Mouse (Mus musculus) spleen, adult 2 months (tissue): ENCODE data around the gene Nckap5. TPM values are rescaled to one million over a fixed set of nuclear protein-coding genes. Genes with fewer than 3 reads are reported as not detected.

Experiments used
- DNase-seq, 2 experiments: peaks; one replicate each; pipeline versions ENCODE4 v3.0.0 to v3.0.0-alpha.2; 2012 to 2021; ENCODE audit warnings: low spot score in 2 of 2, low read depth in 1 of 2
- H3K27ac ChIP-seq: fragments of 200-500 bp; 2 replicates; pipeline ENCODE4 v1.5.1; 2012; ENCODE audit warnings: low read length, inconsistent platforms; ENCODE audit not compliant: insufficient read depth
- H3K27me3 ChIP-seq: fragments of 200-500 bp; 2 replicates; pipeline ENCODE4 v1.6.1; 2012; ENCODE audit warnings: mild to moderate bottlenecking, moderate library complexity, low read length, inconsistent platforms; ENCODE audit not compliant: control insufficient read depth, insufficient read depth
- H3K36me3 ChIP-seq: fragments of 200-500 bp; 2 replicates; pipeline ENCODE4 v1.6.1; 2012; ENCODE audit warnings: mild to moderate bottlenecking, low read length, inconsistent platforms; ENCODE audit not compliant: control insufficient read depth, insufficient read depth
- H3K4me1 ChIP-seq: fragments of 200-500 bp; 2 replicates; pipeline ENCODE4 v1.6.1; 2011; ENCODE audit warnings: inconsistent platforms; ENCODE audit not compliant: control insufficient read depth, insufficient read depth, insufficient read length
- H3K4me3 ChIP-seq: fragments of 200-500 bp; 2 replicates; pipeline ENCODE4 v1.5.1; 2011; ENCODE audit warnings: mild to moderate bottlenecking, inconsistent platforms; ENCODE audit not compliant: insufficient read depth, insufficient read length; ENCODE audit errors: extremely low read depth
- CTCF ChIP-seq: fragments of 200-500 bp; IDR thresholded peaks from 2 replicates; pipeline ENCODE4 v1.5.1; 2011; ENCODE audit warnings: mild to moderate bottlenecking, inconsistent platforms; ENCODE audit not compliant: insufficient read depth, insufficient read length, insufficient replicate concordance; ENCODE audit errors: extremely low read depth
- POLR2A ChIP-seq: fragments of 200-500 bp; IDR thresholded peaks from 2 replicates; pipeline ENCODE4 v1.6.1; 2011; ENCODE audit warnings: low read depth, low read length, inconsistent platforms
- WGBS: fragments of 180-500 bp; shearing (Covaris S2); methylation state at CpG from one replicate; pipeline ENCODE4 v1.1.7; 2018; 5-methylcytosine and 5-hydroxymethylcytosine counted together
- polyA plus RNA-seq: library from polyadenylated mRNA; depleted of rRNA; stranded (reverse); fragments of >200 nt; gene quantifications from 2 replicates; pipeline ENCODE4 v1.2.3, GENCODE M21; 2012

Nckap5 gene
- polyA plus RNA-seq, 1 experiment = 0.26 TPM

- WGBS = 70% methylated on average over 11 of the region's 11 CpGs
- H3K27ac ChIP-seq = no peak overlapping the region
- H3K4me1 ChIP-seq = no peaks in the 10 kb centered on the region
- no peaks in the 10 kb centered on the region for H3K36me3 ChIP-seq
- TF ChIP-seq POLR2A (no peak), CTCF (no peak)
- H3K27me3 ChIP-seq = no peaks in the 10 kb centered on the region
- no peak overlapping the region for H3K4me3 ChIP-seq
- no peak for DNase-seq
Observed at GRCm38 (mm10) chr1:126683621-126684445, 146.8 kb downstream of the Nckap5 start.

GRCm38 (mm10) chr1:126681773-126682172 lies 148.8 kb downstream of the Nckap5 start:
- Histone ChIP-seq H3K4me3 (no peak overlapping the region), H3K27me3 (no peaks in the 10 kb centered on the region), H3K36me3 (no peaks in the 10 kb centered on the region), H3K4me1 (no peaks in the 10 kb centered on the region), H3K27ac (no peak overlapping the region)
- no peak for TF ChIP-seq POLR2A
- 5% methylated on average over 8 of the region's 8 CpGs for WGBS
- no peak for DNase-seq

GRCm38 (mm10) chr1:126679348-126679747 lies 151.3 kb downstream of the Nckap5 start:
- Histone ChIP-seq H3K4me3 (no peak overlapping the region), H3K27me3 (no peaks in the 10 kb centered on the region), H3K27ac (no peak overlapping the region), H3K4me1 (no peaks in the 10 kb centered on the region), H3K36me3 (no peaks in the 10 kb centered on the region)
- WGBS = 48% methylated on average over 1 of the region's 1 CpGs
- no peak for DNase-seq
- TF ChIP-seq POLR2A = no peak
- TF ChIP-seq CTCF = no peak

GRCm38 (mm10) chr1:126677280-126677679 lies 153.3 kb downstream of the Nckap5 start:
- TF ChIP-seq POLR2A (no peak), CTCF (no peak)

GRCm38 (mm10) chr1:126676769-126677168 lies 153.8 kb downstream of the Nckap5 start:
- Histone ChIP-seq H3K36me3 (no peaks in the 10 kb centered on the region), H3K27ac (no peak overlapping the region), H3K27me3 (no peaks in the 10 kb centered on the region), H3K4me1 (no peaks in the 10 kb centered on the region), H3K4me3 (no peak overlapping the region)
- WGBS = 23% methylated on average over 1 of the region's 1 CpGs
- no peak for TF ChIP-seq POLR2A
- no peak for TF ChIP-seq CTCF
- no peak for DNase-seq

More at GRCm38 (mm10) chr1:126677280-126677679, 153.3 kb downstream of the Nckap5 start:
- H3K27me3 ChIP-seq = no peaks in the 10 kb centered on the region
- WGBS = 69% methylated on average over 4 of the region's 4 CpGs
- H3K36me3 ChIP-seq = no peaks in the 10 kb centered on the region
- H3K4me1 ChIP-seq = no peaks in the 10 kb centered on the region
- no peak overlapping the region for H3K4me3 ChIP-seq
- DNase-seq = no peak
- H3K27ac ChIP-seq = no peak overlapping the region

GRCm38 (mm10) chr1:126675142-126675541 lies 155.5 kb downstream of the Nckap5 start:
- Histone ChIP-seq H3K36me3 (no peaks in the 10 kb centered on the region), H3K27me3 (no peaks in the 10 kb centered on the region), H3K4me1 (no peaks in the 10 kb centered on the region), H3K27ac (no peak overlapping the region), H3K4me3 (no peak overlapping the region)
- DNase-seq = no peak
- 79% methylated on average over 1 of the region's 1 CpGs for WGBS
- TF ChIP-seq POLR2A = no peak
- no peak for TF ChIP-seq CTCF

GRCm38 (mm10) chr1:126673238-126673637 lies 157.4 kb downstream of the Nckap5 start:
- H3K36me3 ChIP-seq = no peaks in the 10 kb centered on the region
- H3K27ac ChIP-seq = no peak overlapping the region
- H3K4me3 ChIP-seq = no peak overlapping the region
- no peak for DNase-seq
- H3K4me1 ChIP-seq = no peaks in the 10 kb centered on the region
- H3K27me3 ChIP-seq = no peaks in the 10 kb centered on the region
- TF ChIP-seq POLR2A (no peak), CTCF (no peak)
- 87% methylated on average over 2 of the region's 2 CpGs for WGBS
